Mouse (Mus musculus) left cerebral cortex, adult 9 months (tissue): Measurements from ENCODE around the gene Otx2.

Source experiments
- DNase-seq, 2 experiments: peaks; one replicate each; pipeline ENCODE4 v3.0.0; 2022; ENCODE audit warnings: low spot score in 2 of 2

Otx2 gene

DNA sequence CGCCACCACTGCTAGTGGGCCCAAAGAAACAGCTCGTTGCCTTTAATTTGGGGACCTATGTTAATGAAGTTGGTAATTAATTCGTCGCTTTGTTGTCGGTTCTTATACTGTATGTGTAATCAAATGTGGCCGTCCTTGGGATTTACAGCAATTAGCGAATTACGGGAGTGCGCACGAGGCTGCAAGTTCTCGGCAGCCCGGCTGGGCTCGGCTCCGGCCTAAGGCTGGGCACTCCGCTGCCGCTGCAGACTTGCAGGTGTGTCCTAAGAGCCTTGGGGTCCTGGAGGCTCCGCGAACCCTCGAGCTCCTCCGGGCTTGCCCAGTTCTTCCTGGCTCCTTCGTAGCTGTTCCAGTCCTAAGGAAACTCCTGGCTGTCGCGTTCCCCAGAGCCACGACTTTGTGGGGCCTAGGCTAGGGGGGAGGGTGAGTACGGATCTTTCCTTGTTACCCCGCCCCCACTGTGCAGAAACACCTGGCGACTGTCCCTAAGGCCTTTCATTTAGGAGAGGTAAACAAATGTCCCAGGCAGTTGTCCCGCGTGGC lies 4.8 kb downstream of the Otx2 start:
- no peak for DNase-seq

DNA sequence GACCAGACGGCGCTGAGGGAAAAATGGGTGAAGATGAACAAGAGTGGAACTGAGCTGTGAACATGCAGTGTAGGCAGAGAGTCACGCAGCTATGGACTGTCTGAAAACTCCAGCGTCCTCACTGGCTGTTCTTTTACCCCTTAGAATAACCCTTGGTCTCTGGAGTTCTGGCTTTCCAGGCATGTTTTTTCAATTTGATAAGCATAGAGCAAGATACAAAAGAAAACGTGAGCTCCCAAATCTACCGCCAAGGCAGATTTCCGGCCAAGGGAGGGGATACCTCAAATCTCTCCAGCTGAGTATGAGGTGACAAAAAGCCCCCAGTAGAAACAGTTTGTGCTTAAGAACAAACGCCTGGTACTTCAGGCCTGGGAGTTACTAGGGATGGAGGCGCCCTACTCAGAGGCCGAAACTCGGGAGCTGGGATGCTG lies 5.6 kb downstream of the Otx2 start:
- DNase-seq: no peak

DNA sequence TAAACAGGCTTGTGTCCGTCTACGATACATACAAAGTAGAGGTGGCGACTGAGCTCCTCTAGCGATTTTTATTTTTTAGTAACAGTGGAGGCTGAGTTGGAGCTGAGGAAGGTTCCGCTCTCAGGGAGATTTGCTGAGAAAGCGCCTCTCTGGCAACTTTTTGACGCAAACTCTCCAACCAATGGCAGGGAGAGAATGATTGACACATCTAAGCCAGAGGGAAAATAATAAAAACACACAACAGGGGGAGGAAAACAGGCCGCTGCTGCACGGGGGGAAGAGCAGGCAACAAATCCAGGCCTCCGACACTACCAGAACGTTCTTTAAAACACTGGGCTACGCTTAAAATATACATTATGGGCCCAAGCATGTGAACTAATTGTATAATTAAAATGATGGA lies 6.2 kb downstream of the Otx2 start:
- DNase-seq: no peak

DNA sequence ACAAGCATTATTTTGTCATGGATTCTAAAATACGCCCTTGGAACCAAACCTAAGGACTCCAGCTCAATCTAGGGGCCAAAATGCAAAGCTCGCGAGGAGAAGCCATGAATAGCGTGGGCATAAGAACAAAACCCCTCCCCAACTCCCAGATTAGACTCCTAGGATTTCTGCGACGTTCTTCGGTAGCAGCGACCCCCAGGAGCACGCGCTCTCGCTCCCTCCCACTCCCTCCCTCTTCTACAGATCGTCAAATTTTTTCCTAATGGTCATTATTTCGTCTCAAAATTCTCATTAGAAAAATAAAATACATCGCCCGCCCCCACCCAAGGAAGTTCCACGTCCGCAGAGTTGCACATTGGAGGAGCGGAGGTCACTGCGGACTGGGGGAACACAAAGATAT lies 6.8 kb downstream of the Otx2 start:
- no peak for DNase-seq

DNA sequence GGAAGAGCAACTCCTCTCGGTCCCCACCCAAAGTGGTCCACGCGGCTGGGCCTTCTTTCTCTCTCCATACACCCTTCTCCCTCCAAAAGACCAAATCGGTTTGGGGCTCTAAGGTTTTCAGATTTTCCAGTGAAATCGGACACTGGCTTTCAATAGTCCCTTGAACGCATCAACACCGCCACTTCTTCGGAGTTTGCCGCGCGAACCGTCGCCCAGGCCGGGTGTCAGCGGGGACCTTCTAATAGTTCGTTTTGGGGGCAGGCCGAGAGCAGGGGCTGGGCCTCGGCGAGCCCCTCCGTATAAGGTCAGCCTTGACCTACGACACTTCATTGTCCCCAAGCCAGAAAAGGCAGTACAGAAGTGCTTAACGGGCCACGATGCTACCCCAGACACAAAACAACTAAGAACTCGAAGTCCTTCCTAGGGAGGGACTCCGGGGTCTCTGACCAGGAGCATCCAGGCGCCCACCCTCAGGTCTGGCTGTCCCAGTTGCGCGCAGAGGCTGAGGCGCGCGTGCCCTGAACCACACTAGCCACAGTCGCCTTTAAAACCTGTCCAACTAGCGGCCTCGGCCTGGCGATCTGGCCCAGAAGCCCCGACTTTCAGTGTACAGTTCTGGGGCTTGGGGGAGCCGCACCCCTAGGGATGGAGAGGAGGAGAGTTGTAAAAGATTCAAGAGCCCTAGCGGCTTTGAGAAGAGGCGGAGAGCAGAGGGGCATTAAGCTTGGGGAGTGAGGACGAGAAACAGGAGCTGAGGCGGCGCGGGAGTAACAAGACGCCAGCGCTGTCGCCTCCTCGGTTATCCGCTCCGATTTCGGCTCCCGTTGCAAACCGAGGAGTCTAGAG lies 7.6 kb downstream of the Otx2 start:
- no peak for DNase-seq

DNA sequence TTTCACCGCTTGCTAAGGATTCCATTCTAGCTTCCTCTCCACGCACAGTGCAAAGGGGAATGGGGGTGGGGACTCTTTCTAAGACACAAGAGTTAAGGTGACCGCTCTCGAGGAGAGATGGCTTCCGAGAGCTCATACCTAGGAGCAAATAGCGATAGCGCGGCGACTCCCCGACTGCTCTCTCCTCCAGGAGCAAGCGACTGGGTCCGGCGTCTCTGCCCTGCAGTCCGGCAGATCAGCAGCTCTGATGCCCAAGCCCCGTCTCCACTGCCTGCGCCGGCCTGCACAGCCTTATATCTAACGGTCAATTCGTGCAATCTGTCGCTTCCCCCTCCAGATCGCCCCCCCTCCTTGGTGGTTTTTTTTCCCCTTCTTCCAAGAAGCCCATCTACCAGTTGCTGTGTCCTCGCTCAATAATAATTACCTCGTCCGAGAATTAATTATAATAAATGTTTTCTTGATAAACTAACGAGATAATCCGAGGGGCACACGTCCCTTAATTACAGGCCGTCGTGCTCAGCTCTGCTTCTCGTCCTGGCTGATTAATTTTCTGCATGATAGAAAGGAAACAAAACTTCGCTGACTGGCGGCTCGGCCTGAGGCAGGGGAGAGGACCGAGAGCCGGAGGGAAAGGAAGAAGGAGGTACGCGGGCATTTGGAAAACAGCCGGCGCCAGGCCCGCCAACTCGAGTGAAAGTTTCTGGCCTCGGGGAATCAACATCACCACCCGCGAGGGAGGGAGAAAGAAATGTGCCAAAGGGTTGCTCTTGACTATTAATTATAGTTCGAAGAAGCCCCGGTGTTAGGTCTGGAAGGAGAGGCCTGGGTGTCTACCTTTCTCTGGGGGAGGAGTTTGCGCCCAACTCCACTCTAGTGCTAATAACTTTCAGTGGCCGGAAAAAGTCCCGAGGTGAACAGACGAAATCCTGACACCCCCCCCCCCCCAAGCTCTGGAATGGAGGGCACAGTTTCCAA lies 8.5 kb downstream of the Otx2 start:
- no peak for DNase-seq

DNA sequence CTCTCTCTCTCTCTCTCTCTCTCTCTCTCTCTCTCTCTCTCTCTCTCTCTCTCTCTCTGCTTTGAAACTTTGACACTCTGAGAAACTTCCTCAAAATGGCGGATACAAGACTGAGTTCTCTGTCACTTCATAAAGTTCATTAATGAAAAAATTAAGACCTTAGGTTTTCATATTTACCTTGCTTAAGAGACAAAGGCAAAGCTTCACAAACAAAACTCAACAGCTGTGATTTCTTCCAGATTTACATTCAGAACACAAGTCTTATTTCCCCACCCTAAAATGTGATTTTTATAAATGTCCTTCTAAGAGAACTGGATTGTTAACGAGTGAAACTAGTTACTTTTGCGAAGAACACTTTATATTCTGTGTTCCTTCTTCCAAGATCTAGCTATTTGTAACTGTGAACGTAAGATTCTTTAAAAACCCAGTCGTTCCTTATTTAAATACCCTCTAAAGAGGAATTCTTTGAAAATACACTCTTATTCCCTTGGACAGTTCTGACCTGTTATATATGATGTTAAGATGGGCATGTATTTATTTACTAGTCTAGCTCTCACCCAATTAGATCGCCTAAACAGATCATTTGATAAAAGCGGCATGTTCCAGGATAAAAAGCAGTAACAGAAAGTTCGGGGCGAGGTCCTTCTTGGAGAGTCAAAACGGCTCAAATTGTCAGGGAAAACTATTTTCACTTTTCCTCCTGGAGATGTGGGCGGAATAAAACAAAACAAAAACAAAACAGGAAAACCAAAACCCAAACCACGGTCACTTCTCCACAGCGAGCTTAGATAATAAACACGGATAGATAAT lies 9.4 kb downstream of the Otx2 start:
- DNase-seq: no peak

DNA sequence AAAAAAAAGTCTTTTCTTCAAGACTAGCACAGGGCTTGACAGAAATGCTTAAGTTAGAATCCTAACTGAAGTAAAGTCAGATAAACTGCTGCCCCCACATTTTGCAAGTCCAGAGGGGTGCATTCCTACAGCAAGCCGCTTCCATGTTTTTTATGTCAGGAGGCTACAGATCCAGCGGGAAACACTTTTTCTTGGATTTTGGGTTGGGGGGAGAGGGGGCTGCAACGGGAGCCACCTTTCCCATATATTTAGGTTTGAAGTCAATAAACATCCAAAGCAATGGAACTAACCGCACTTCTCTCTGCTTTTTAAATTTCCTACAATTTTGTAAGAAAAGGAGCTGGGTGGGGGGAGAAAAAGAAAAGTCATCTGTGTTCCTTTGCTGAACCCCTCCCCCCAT lies 10.1 kb downstream of the Otx2 start:
- DNase-seq: no peak

DNA sequence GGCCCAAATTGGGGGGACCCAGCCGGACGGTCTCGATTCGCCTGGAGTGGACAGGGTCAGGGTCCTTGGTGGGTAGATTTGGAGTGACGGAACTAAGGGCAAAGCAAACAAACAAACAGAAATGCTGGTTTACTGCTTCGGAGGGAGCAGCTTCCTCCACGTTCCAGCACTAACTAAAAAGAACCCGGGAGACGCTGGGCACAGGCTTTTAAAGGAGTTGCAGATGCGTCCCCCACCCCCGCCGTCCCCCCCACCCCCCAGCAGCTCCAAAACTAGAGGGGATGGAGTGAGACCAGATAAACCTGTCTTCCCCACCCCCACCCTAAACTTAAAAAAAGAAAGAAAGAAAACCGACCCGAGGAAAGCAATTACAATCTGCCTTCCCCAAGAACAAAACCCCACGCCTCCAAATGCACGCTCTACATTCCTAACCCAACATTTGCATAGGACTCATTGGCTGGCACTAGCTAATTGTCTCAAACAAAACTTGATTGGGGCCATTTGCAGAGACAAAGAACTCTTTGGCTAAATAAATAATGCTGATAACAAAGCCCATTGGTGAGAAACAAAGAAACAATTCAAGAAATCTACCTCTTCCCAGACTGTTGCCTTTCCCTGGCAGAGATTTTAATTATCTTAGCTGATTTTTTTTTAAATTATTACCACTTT lies 10.9 kb downstream of the Otx2 start:
- no peak for DNase-seq

DNA sequence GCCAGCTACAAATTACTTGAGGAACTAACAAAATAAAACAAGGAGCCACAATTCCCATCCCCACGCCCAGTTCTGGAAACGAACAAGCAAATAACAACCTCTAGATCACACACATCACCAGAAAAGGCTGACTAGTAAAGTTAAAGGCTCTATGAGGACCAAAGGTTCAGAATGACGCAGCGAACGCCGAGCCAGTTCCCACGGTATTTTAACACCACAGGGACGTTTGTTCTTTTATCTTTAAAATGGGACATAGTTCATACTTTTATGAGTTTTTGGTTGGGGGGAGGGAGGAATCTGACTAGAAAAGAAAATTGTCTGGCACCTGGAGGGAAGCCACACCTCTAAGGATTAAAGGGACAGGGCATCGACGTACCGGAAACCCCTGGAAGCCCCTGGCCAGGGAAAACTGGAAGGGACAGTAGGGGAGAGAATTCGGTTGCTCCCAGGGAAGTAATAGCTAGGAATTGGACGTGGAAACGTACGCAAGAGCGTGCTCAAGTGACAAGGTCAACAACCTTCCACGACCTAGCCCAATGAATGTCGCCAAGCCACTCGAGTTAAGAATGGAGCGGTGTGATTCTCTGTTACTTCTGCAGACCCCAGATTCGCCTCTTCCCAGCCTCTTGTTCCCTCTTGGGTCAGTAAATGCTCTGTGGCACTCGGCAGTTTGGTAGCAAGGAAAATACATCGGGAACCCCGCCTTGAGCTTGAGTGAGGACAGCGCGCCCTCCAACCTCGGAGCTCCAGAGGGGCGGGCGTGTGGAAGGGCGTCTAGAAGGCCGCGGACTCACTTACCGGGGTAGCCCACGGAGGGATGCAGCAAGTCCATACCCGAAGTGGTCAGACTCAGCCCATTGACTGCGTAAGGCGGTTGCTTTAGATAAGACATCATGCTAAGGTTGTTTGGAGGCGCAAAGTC lies 11.7 kb downstream of the Otx2 start:
- DNase-seq: no peak

DNA sequence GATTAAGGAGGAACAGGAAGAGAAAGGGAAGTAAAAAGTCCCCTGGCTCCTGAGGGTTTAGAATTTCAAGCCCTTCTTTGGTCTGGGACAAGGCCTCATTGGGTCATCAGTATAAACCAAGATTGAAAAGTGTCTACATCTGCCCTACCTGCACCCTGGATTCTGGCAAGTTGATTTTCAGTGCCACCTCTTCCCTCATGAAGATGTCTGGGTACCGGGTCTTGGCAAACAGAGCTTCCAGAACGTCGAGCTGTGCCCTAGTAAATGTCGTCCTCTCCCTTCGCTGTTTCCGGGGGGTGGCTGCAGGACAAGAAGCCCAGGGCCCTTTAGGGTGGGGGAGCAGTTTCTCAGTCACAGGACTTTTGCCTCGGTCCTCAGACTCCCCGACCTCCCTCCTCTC lies 12.5 kb downstream of the Otx2 start:
- no peak for DNase-seq

DNA sequence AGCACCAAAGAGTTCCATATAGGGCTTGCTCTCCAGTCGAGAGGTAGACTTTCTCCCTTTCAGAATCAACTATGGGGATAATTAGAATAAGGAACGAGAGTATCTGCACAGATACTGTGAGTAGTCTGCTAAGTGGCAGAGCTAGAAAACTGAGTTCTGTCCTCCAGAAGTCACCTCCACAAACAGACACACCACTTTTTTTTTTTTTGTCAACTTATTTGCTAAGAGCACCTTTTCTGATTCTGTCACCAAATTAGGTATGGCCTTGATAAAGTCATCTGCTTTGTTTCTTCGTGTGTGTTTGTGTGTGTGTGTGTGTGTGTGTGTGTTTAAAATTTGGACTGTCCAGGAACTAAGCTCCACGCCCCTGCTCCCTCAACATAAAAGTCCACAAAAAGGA lies 13.0 kb downstream of the Otx2 start:
- DNase-seq: no peak

DNA sequence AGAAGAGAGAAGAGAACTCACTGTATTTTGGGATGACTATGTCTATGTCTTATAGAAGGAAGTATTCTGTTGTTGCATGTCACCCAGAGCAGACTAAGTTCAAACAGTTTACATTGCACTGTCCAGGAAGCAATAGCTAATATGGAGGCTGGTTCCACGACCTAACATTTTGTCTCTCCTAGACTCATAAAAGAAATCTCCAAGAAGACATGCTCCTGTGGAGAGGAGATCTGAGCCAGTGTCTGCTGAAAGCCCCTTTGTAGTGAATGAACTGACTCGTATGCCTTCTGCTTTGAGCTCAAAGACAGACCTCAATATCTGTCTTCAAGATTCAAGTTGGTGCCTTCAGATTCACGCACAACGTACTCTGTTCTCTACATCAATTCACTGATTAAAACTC lies 14.0 kb downstream of the Otx2 start:
- DNase-seq: no peak

DNA sequence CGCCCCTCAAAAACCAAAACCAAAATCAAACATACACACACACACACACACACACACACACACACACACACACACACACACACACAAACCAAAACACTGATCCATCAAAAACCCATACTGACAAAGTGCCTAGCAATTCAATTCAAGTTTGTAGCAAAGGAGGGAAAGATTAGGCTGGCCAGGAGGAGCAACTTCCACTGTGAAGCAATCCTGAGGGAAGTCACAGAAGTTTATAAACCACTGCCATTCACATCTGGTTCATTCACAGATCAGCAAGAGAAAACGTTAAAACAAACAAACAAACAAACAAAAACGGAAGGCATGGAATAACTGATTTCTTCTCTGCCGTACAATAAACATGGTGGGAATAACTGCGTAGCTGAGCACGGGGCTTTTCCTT lies 16.4 kb downstream of the Otx2 start:
- no peak for DNase-seq

DNA sequence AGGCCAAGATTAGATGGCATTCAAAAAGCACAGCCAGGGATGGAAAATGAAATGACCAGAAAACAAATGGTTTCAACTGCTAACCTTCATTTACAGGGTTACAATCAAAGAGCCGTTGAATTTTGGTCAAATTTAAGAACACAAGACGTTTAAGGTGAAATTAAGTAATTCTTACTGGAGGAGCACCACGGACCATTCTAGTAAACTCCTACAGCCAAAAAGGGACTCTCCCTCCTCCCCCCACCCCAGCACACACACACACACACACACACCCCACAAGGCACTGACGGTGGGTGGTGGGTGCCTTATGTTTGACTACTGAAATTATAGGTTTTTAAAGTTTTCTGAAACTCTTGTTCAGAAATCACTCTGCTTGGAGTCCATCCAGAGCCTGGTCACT lies 16.9 kb downstream of the Otx2 start:
- DNase-seq: no peak

DNA sequence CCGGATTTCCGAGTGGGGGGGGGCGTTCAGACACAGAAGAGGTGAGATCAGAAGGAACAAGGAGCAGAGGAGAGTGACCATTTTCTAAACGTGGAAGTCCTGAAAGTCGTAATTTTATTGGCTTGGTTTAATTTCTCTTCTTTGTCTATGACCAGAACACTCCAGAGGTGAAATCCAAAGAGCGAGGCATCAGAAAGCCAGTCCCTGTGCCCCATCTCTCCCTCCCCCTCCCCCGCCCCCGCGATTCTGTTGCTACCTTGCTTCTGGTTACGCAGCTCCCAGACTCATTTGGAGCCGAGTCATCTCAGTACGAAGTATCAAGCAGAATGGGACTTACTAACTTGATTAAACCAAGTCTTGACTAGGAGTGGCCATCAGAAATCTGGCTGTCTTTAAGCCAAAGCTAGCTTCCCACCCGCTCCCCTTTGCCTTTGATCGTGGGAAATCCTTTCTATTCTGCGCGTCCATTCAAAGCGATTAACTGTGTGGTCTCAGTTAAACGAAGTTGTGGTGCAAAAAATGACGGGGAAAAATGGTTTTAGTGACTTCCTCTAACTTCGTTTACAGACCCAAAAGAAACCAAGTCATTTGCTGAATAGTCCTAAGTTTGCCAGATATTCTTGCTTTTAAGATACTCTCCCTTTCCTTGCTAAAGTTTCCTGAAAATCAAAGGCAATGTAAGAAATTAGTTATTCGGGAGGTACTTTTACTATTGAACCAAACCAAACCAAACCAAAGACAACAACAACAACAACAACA lies 17.6 kb downstream of the Otx2 start:
- DNase-seq: no peak

DNA sequence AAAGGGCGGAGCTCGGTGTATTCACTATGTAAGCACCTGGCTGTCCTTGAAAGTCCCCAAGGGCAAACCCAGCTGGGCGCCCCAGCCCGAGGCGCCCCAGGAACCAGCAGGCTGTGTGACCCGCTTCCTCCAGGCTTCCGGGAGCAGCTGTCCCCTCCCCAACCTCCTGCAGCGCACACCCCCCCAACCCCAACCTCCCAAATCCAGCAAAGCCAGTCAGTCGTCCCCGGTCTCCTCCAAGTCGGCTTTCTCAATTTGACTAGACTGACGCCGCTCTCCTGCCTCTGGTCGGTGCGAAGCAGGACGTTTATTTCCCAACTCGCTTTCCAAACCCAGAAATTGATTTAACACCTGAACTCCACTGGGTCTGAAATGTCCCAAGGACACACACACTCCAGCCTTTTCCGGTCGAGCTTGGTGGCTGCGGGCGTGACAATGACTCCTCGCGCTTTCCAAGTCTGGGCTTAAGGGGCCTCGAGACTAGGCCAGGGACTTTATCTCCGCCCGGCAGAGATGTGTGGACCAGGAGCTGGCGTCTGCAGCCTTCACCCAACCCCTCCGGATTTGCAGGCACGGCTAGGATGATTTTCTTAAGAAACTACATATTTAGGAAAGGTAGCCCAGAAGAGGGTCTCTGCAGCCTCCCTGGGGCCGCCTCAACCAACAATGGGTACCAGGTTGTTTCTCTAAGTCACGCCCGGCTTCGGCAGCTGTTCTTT lies 18.4 kb downstream of the Otx2 start:
- DNase-seq: no peak

DNA sequence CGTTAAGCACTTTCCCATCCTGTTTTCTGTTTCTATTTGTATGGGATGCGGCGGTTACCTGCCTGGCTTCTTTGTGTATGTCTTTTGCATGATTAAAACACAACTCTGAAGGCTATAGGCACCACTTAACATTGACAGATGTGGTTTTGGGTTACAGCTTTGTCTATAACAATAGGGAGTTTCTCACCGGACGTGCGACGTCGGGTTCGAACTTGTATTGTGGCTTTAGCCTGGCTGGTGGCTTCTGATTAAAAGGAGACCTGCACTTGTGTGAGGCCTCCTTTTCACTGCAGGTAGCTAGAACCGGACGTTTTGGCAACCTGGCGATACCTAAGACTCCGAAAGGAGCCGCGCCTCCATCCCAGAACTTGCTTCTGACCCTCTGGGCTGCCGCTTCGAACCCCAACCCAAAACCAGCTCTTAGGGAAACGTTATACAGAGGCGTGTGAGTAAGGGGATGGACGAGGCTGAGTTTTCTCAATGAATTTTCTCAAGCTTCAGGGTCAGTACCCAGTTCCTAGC lies 19.0 kb downstream of the Otx2 start:
- no peak for DNase-seq
